Mouse (Mus musculus): ENCODE data around the gene Fstl4. TPM values are rescaled to one million over a fixed set of nuclear protein-coding genes. Genes with fewer than 3 reads are reported as not detected.

Gene Fstl4
- polyA plus RNA-seq, 1 experiment from 2014 or later, result 9.1 TPM

DNA sequence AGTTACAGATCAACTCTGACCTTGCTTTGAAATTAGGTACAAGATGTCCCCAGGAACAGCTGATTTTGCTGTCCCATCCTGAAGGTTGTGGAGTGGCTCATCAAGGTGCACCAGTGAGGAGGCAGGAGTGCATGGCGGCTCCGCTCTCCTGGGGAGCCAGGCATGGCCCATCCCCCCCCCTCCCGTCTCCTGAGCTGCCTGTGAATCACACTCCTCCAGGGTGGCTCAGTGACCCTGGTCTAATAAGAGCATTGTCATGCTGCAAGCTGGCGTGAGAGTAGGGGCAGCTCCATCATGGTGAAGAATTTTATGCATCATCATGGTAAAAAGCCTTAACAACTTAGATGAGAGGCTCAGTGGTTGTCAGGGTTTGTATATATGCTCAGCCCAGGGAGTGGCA lies 11.2 kb upstream of the Fstl4 start:
- Histone ChIP-seq H3K9me3 (replicated peaks; ENCODE audit: control insufficient read depth, low read length) (no peaks in the 10 kb centered on the region), H3K4me1 (ENCODE audit: control insufficient read depth, insufficient read depth, low read length) (no peaks in the 10 kb centered on the region), H3K36me3 (ENCODE audit: control insufficient read depth, insufficient read depth, low read length) (no peaks in the 10 kb centered on the region), H3K27me3 (ENCODE audit: control insufficient read depth, insufficient read depth, low read length) (no peaks in the 10 kb centered on the region), H3K27ac (ENCODE audit: low read depth, low read length) (no peak overlapping the region), H3K9ac (ENCODE audit: low read depth, low read length) (no peak overlapping the region), H3K4me2 (no peak overlapping the region), H3K4me3 (ENCODE audit: low read depth, low read length) (no peak overlapping the region)
- ATAC-seq (replicated peaks; ENCODE audit: insufficient number of reproducible peaks, low FRiP score, low TSS enrichment), result no peak
- WGBS (ENCODE audit: insufficient replicate concordance), result 41% methylated on average over 4 of the region's 4 CpGs

DNA sequence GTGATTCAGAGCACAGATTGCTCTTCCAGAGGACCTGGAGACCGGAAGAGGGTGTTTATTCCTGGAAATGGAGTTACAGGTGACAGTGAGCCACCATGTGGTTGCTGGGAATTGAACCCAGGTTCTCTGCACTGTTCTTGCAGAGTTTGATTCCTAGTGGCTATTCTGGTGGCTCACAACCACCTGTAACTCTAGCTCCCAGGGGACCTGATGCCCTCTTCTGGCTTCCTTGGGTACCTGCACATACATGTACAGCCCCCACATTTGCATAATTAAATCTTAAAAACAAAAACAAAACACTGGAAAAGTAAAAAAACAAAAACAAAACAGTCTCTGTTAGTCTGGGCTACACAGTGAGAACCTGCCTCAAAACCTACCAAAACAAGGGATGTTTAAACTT lies 2.6 kb upstream of the Fstl4 start:
- no peaks in the 10 kb centered on the region for H3K36me3 ChIP-seq (ENCODE audit: control insufficient read depth, insufficient read depth, low read length)
- peaks cover 10% of the 10 kb centered on the region; the same call in 1 of the 2 replicates for H3K4me1 ChIP-seq (ENCODE audit: control insufficient read depth, insufficient read depth, low read length)
- WGBS (ENCODE audit: insufficient replicate concordance), result 64% methylated on average over 1 of the region's 1 CpGs
- H3K9me3 ChIP-seq (replicated peaks; ENCODE audit: control insufficient read depth, low read length), result no peaks in the 10 kb centered on the region
- no peak for ATAC-seq (replicated peaks; ENCODE audit: insufficient number of reproducible peaks, low FRiP score, low TSS enrichment)
- H3K4me2 ChIP-seq, result no peak overlapping the region
- no peak overlapping the region for H3K27ac ChIP-seq (ENCODE audit: low read depth, low read length)
- H3K4me3 ChIP-seq (ENCODE audit: low read depth, low read length), result no peak overlapping the region
- H3K9ac ChIP-seq (ENCODE audit: low read depth, low read length), result no peak overlapping the region
- H3K27me3 ChIP-seq (ENCODE audit: control insufficient read depth, insufficient read depth, low read length), result peaks cover 31% of the 10 kb centered on the region

DNA sequence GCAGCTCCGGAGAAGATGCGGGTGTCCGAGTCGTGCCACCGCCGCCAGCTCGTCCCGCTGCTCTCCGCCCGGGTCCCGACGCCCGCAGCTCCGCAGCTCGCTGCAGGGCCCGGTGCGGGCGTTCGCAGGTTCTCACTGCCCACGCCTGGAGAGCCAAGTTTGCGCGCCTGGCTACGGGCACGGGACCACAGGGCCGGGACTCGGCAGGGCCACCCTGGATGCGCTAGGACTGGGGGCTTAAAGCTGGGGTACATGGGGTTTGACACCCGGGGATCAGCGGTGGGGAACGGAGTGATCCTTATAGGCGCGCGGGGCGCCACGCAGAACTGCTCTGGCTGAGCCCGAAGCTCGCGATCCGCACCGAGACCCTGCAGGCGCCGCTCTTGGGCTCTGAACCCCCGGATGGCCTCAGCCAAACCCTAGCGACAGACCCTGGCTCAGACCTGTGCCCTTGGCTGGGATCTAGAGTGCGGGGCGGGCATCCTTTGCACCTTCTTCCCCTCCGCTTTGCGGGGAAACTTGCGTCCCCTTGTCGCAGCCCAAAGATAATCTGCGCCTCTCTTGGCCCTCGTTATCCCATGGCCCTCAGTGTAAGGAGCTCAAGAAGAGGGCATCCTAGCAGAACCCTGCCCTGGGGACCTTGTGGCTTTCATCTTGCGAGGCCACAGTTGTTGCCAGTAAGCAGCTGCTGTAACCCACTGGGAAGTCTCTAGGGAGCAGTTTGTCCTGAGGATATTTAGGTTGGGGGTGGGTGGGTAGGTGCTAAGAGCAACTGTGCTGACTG lies 652 bp downstream of the Fstl4 start:
- no peak overlapping the region for H3K27ac ChIP-seq (ENCODE audit: low read depth, low read length)
- peak overlapping the region; percentile 74 for H3K9ac ChIP-seq (ENCODE audit: low read depth, low read length)
- peaks cover 10% of the 10 kb centered on the region; the same call in 1 of the 2 replicates for H3K4me1 ChIP-seq (ENCODE audit: control insufficient read depth, insufficient read depth, low read length)
- ATAC-seq (replicated peaks; ENCODE audit: insufficient number of reproducible peaks, low FRiP score, low TSS enrichment), result no peak
- H3K36me3 ChIP-seq (ENCODE audit: control insufficient read depth, insufficient read depth, low read length), result no peaks in the 10 kb centered on the region
- H3K4me2 ChIP-seq, result peak overlapping the region; percentile 79
- H3K9me3 ChIP-seq (replicated peaks; ENCODE audit: control insufficient read depth, low read length), result no peaks in the 10 kb centered on the region
- H3K27me3 ChIP-seq (ENCODE audit: control insufficient read depth, insufficient read depth, low read length), result peaks cover 32% of the 10 kb centered on the region
- under 1% methylated on average over 47 of the region's 53 CpGs for WGBS (ENCODE audit: insufficient replicate concordance)
- peak overlapping the region; percentile 53 for H3K4me3 ChIP-seq (ENCODE audit: low read depth, low read length)

DNA sequence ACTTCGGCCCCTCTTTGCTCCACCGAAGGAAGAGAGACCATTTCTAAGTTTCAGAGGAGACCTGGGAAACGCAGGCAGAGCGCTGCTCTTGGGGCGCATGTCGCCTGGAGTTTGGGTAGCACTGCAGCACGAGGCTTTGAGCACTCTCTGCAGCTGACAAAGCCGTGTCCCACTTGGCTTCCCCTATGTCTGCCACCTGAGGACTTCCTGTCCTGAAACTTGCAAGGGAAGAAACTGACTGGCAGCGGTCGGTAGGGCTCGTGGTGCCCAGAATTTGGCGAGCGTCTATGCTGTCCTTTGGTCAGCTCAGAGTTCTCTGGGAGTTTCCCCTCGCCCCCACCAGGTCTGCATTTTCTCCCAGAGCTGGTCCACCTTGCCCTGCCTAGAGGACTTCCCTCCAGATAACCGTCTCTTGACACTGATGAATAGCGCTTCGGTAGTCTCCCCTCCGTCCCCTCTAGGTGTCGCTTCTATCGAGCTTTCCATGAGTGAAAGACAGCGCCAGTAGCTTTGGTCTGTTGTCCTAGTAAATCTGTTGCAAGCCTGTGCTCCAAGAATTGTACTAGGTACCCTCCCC lies 1.3 kb downstream of the Fstl4 start:
- no peak for ATAC-seq (replicated peaks; ENCODE audit: insufficient number of reproducible peaks, low FRiP score, low TSS enrichment)
- peaks cover 10% of the 10 kb centered on the region; the same call in 1 of the 2 replicates for H3K4me1 ChIP-seq (ENCODE audit: control insufficient read depth, insufficient read depth, low read length)
- H3K36me3 ChIP-seq (ENCODE audit: control insufficient read depth, insufficient read depth, low read length), result no peaks in the 10 kb centered on the region
- H3K9ac ChIP-seq (ENCODE audit: low read depth, low read length), result peak overlapping the region; percentile 74
- H3K9me3 ChIP-seq (replicated peaks; ENCODE audit: control insufficient read depth, low read length), result no peaks in the 10 kb centered on the region
- peak overlapping the region; percentile 53 for H3K4me3 ChIP-seq (ENCODE audit: low read depth, low read length)
- no peak overlapping the region for H3K27ac ChIP-seq (ENCODE audit: low read depth, low read length)
- H3K27me3 ChIP-seq (ENCODE audit: control insufficient read depth, insufficient read depth, low read length), result peaks cover 32% of the 10 kb centered on the region
- under 1% methylated on average over 21 of the region's 21 CpGs for WGBS (ENCODE audit: insufficient replicate concordance)
- H3K4me2 ChIP-seq, result peak overlapping the region; percentile 79

DNA sequence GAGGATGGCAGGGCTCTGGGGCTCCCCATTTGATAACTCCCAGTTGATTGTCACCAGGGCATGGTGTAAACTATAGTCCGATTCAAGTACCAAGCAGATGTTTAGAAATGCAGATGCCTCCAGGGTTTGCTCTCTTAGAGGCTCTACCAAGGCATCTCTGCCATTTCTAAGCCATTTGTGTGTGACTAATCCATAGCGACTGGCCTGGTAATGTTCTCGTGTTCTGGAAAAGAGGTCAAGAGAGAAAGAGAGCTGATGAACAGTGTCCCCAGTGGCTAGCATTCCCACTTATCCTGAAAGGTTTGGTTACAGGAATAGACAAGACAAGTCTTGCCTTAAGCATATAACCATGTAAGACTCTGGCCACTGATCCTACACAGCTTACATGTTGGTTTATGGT lies 3.5 kb downstream of the Fstl4 start:
- H3K36me3 ChIP-seq (ENCODE audit: control insufficient read depth, insufficient read depth, low read length), result no peaks in the 10 kb centered on the region
- no peak for ATAC-seq (replicated peaks; ENCODE audit: insufficient number of reproducible peaks, low FRiP score, low TSS enrichment)
- WGBS (ENCODE audit: insufficient replicate concordance), result 75% methylated on average over 3 of the region's 3 CpGs
- H3K4me3 ChIP-seq (ENCODE audit: low read depth, low read length), result no peak overlapping the region
- no peak overlapping the region for H3K27ac ChIP-seq (ENCODE audit: low read depth, low read length)
- H3K9me3 ChIP-seq (replicated peaks; ENCODE audit: control insufficient read depth, low read length), result no peaks in the 10 kb centered on the region
- peaks cover 10% of the 10 kb centered on the region; the same call in 1 of the 2 replicates for H3K4me1 ChIP-seq (ENCODE audit: control insufficient read depth, insufficient read depth, low read length)
- no peak overlapping the region for H3K4me2 ChIP-seq
- peaks cover 28% of the 10 kb centered on the region for H3K27me3 ChIP-seq (ENCODE audit: control insufficient read depth, insufficient read depth, low read length)
- H3K9ac ChIP-seq (ENCODE audit: low read depth, low read length), result no peak overlapping the region

DNA sequence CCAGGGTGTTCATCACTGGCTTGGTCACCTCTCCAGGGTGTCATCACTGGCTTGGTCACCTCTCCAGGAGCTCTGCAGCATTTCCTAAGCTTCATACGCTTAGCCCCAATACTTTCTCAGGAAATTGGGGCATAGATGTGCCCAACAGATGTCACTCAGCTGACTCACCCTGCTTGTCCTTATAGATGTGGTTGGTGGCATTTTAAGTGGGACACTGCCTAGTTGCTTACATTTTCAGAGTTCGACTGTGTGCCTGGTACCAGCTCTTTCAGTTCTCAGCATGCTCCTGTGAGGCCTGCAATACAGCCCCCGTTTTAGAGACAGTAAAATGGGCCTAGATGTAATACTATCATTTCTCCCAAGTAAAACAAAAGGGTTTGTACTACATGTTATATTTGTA lies 8.6 kb downstream of the Fstl4 start:
- H3K36me3 ChIP-seq (ENCODE audit: control insufficient read depth, insufficient read depth, low read length), result no peaks in the 10 kb centered on the region
- 58% methylated on average over 3 of the region's 3 CpGs for WGBS (ENCODE audit: insufficient replicate concordance)
- H3K4me2 ChIP-seq, result no peak overlapping the region
- no peak overlapping the region for H3K27ac ChIP-seq (ENCODE audit: low read depth, low read length)
- H3K9ac ChIP-seq (ENCODE audit: low read depth, low read length), result no peak overlapping the region
- ATAC-seq (replicated peaks; ENCODE audit: insufficient number of reproducible peaks, low FRiP score, low TSS enrichment), result no peak
- no peaks in the 10 kb centered on the region for H3K4me1 ChIP-seq (ENCODE audit: control insufficient read depth, insufficient read depth, low read length)
- H3K4me3 ChIP-seq (ENCODE audit: low read depth, low read length), result no peak overlapping the region
- no peaks in the 10 kb centered on the region for H3K9me3 ChIP-seq (replicated peaks; ENCODE audit: control insufficient read depth, low read length)
- no peaks in the 10 kb centered on the region for H3K27me3 ChIP-seq (ENCODE audit: control insufficient read depth, insufficient read depth, low read length)

DNA sequence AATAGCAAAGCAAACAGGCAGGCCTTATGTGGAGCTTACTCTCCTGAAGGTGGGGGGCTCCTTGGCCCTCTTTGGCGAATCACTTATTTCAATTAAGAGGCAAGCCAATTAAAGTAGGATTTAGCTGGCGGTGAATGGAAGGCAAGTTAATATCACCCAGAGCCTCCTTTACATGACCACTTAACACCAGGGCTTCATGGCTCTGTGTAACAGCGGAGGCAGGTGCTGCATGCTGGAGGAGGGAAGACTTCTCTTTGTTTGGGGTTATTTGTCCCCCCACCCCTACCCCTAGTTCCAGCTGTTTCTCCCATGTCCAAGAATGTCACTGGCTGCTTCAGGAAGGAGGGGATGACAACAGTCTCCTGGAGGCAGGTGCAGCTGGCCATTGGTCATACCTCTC lies 10.9 kb downstream of the Fstl4 start:
- Histone ChIP-seq H3K4me2 (no peak overlapping the region), H3K27me3 (ENCODE audit: control insufficient read depth, insufficient read depth, low read length) (no peaks in the 10 kb centered on the region), H3K9ac (ENCODE audit: low read depth, low read length) (no peak overlapping the region), H3K4me3 (ENCODE audit: low read depth, low read length) (no peak overlapping the region), H3K9me3 (replicated peaks; ENCODE audit: control insufficient read depth, low read length) (no peaks in the 10 kb centered on the region), H3K4me1 (ENCODE audit: control insufficient read depth, insufficient read depth, low read length) (peaks cover 5% of the 10 kb centered on the region; the same call in 1 of the 2 replicates), H3K27ac (ENCODE audit: low read depth, low read length) (no peak overlapping the region), H3K36me3 (ENCODE audit: control insufficient read depth, insufficient read depth, low read length) (no peaks in the 10 kb centered on the region)
- ATAC-seq (replicated peaks; ENCODE audit: insufficient number of reproducible peaks, low FRiP score, low TSS enrichment), result no peak
- 90% methylated on average over 3 of the region's 3 CpGs for WGBS (ENCODE audit: insufficient replicate concordance)

DNA sequence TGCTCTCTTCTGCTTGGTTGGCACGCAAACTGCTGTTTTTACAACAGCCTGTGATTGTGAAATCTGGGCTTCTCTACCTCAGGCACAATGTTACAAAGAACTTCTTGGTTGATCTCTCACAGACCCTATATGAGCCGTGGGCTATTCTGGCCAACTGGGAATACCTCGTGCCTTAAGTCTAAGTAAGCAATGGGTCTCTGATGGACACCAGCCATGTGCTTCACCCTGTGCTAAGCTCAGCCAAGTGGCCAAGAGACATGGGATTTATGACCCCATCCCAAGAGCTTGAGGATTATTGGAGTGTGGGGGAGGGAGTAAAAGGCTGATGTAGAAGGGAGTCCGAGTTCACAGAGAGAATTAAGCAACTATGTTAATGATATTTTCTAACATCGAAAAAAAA lies 18.0 kb downstream of the Fstl4 start:
- Histone ChIP-seq H3K4me3 (ENCODE audit: low read depth, low read length) (no peak overlapping the region), H3K27ac (ENCODE audit: low read depth, low read length) (no peak overlapping the region), H3K4me2 (no peak overlapping the region), H3K36me3 (ENCODE audit: control insufficient read depth, insufficient read depth, low read length) (no peaks in the 10 kb centered on the region), H3K9ac (ENCODE audit: low read depth, low read length) (no peak overlapping the region), H3K27me3 (ENCODE audit: control insufficient read depth, insufficient read depth, low read length) (peaks cover 3% of the 10 kb centered on the region; the same call in 1 of the 2 replicates), H3K4me1 (ENCODE audit: control insufficient read depth, insufficient read depth, low read length) (peaks cover 5% of the 10 kb centered on the region; the same call in 1 of the 2 replicates), H3K9me3 (replicated peaks; ENCODE audit: control insufficient read depth, low read length) (no peaks in the 10 kb centered on the region)
- 80% methylated on average over 5 of the region's 5 CpGs for WGBS (ENCODE audit: insufficient replicate concordance)
- no peak for ATAC-seq (replicated peaks; ENCODE audit: insufficient number of reproducible peaks, low FRiP score, low TSS enrichment)

Measured in heart, embryonic 11.5 days (tissue).